Mouse (Mus musculus): Measurements from ENCODE around the gene Ikzf3. TPM values are rescaled to one million over a fixed set of nuclear protein-coding genes. Genes with fewer than 3 reads are reported as not detected.
A peak's percentile ranks its signal among the peaks of the same experiment; 100 is the strongest.

Ikzf3 gene
- 0.15 TPM in 1 of 2 replicates, not detected in the other for total RNA-seq (2014; fragmentation: Nextera tagmentation)
- total RNA-seq (2017): not detected in 2 replicates

DNA sequence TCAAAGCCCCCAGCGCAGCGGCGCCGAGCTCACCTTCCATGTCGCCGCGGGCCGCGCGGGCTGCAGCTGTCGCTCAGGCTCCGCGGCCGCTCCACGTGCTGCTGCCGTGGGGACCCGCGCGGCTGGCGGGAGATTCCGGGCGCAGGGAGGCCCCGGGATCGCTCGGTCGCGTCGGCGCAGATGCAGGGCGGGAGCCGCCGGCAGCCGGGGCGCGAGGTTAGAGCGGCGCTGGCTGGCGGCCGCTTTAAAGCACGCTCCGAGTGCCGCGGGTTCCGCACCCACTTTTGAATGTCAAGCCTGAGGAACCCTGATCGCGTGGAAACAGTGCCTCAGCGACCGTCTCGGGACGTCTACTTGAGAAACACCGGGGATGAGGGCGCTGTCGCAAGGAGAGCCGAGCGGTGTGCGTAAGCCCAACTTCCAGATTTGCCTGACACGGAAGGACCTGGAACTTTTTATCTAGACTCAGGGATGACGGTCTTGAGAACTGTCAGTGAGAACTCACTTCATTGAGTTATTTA lies at the start of gene Ikzf3:
Ikzf3 (minus strand) TSS at position 321 of the 521 bp plus-strand sequence.
- peak; percentile 43 for ATAC-seq (replicated peaks; ENCODE audit: poor library complexity, severe bottlenecking)

- no peak for ATAC-seq (replicated peaks; ENCODE audit: poor library complexity, severe bottlenecking)
Observed at GRCm38 (mm10) chr11:98595473-98595872, 49.6 kb upstream of the Ikzf3 start.

DNA sequence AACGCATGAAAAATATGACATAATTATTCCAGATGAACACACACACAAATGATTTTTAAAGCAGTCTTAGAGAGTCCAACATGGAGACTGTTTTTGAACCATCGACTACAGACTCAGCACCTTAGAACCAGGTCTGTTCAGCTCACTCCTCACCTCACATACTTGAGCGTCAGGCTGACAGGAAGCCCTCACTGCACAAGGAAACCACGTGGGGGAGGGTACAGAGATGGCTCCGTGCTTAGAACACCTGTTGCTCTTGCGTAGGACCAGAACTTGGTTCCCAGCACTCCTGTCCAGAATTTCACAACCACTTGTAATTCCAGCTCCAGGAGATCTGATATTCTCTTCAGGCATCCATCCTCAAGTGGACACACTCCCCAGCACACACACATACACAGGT lies 49.2 kb upstream of the Ikzf3 start:
- no peak for ATAC-seq (replicated peaks; ENCODE audit: poor library complexity, severe bottlenecking)

DNA sequence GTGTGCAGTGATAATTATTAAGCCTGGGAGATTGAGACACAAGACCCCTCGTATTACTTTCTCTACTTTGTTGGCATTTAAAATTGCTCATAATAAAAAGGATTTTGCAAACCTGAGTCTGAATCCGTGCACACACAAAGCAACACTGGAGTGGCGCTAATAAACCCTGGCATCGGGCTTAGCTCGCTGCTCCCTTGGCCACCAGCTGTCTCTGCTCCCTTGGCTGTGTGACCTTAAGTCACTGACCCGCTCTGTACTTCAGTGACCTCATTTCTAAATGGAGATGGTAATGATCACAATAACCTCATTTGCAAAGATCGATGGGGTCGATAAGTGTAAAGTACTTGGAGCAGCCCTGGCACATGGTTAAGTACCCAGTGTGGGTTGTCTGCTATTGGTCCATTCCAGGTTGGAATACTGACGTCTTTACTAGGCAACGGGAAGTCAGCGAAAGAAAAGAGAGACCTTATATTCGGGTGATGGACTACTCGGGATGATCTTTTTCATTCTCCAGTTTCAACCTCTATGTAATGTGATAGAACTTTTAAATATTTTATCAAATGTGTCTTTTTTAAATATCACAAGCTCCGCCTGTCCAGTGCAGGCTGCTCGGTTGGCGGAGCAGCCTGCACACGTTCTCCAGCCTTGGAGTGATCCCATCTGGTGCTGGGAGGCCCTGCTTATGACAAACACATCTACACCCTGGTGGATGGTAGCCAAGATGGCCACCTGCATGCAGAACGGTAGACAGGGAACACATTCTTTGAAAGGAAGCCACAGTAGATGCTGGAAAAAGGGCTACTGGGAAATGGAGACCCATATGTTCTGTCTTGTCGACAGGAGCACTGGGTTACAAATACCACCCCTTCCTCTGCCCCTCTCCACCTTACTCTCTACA lies 45.0 kb upstream of the Ikzf3 start:
- ATAC-seq (replicated peaks; ENCODE audit: poor library complexity, severe bottlenecking): no peak

- ATAC-seq (replicated peaks; ENCODE audit: poor library complexity, severe bottlenecking): no peak
Observed at GRCm38 (mm10) chr11:98589306-98589705, 43.5 kb upstream of the Ikzf3 start.

GRCm38 (mm10) chr11:98588833-98589281 lies 43.0 kb upstream of the Ikzf3 start:
- no peak for ATAC-seq (replicated peaks; ENCODE audit: poor library complexity, severe bottlenecking)

GRCm38 (mm10) chr11:98587684-98588546 lies 42.1 kb upstream of the Ikzf3 start:
- peak; percentile 60 for ATAC-seq (replicated peaks; ENCODE audit: poor library complexity, severe bottlenecking)

GRCm38 (mm10) chr11:98586892-98587563 lies 41.2 kb upstream of the Ikzf3 start, which contains the start of gene Ormdl3:
Gene Ormdl3, minus strand, starts transcription at chr11:98587368.
- peak; percentile 83 for ATAC-seq (replicated peaks; ENCODE audit: poor library complexity, severe bottlenecking)

GRCm38 (mm10) chr11:98586087-98586891 lies 40.5 kb upstream of the Ikzf3 start:
- no peak for ATAC-seq (replicated peaks; ENCODE audit: poor library complexity, severe bottlenecking)

- no peak for ATAC-seq (replicated peaks; ENCODE audit: poor library complexity, severe bottlenecking)
Observed at GRCm38 (mm10) chr11:98584629-98585177, 38.9 kb upstream of the Ikzf3 start.

DNA sequence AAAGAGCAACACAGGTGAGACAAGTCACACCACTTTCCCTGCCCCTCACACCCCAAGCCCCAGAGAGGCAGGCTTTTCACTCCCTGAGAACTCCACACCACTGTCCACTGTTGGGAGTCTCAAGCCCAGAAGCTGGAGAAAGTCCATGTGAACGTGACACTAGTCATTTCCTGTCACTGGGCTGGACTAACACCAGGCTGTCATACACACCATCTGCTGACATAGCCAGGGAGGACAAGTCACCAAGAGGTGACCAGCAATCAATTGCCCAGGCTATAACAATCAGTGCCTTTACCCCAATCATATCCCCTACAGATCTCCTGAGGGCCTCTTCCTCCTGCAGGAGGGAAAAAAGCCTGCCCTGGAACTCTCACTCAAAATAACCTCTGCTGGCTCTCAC lies 38.3 kb upstream of the Ikzf3 start:
- ATAC-seq (replicated peaks; ENCODE audit: poor library complexity, severe bottlenecking): no peak

DNA sequence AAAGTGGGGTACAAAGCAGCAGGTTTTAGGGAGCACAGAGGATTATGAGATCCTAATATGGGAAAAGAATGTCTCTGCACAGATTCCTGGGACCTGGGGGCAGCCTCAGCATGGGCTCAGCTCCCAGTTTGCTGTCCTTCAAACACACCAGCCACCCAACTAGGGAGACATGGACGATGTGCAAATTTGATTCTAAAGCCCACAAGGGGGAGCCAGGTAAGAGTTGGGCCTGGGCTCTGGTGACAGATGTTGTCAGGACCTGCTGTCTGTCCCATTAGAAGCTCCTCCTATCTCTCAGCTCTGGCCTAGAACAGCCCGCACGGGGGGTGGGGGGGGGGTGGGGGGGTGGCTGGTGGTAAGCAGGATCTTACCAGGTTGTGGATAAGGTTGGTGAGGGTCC lies 37.7 kb upstream of the Ikzf3 start:
- no peak for ATAC-seq (replicated peaks; ENCODE audit: poor library complexity, severe bottlenecking)

- ATAC-seq (replicated peaks; ENCODE audit: poor library complexity, severe bottlenecking): no peak
Observed at GRCm38 (mm10) chr11:98583265-98583552, 37.4 kb upstream of the Ikzf3 start.

DNA sequence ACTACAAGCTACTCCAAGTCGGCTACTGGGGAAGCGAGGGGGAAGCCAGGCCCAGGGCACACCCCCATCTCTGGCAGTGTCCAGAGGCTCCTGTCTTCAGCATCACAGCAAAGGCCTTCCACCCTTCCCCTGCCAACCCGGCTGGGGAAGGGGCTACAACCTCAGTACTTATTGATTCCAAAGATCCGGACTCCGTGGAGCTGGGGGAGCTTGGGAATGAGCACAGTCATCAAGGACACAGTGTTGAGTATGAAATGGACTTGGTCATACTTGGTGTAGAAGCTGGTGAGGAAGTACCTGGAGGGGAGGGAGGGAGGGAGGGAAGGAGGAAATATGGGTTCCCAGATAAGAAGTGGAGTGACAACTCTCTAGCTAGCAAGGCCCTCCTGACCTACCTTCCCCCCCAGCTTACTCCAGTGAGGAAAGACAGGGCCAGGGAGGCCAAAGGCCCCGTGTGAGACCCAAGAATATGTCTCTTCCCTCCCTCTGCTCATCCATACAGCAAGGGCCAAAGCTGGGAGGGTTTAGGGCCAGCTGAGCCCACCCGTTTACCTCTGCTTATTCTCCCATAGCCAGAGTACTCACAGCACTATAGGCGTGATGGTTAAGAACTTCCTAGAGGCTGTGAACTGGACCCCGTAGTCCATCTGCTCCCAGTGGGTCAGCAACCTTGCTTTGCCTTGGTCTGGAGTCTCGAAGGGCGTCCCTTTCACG lies 36.9 kb upstream of the Ikzf3 start:
- ATAC-seq (replicated peaks; ENCODE audit: poor library complexity, severe bottlenecking): no peak

- ATAC-seq (replicated peaks; ENCODE audit: poor library complexity, severe bottlenecking): no peak
Observed at GRCm38 (mm10) chr11:98582030-98582388, 36.2 kb upstream of the Ikzf3 start.

DNA sequence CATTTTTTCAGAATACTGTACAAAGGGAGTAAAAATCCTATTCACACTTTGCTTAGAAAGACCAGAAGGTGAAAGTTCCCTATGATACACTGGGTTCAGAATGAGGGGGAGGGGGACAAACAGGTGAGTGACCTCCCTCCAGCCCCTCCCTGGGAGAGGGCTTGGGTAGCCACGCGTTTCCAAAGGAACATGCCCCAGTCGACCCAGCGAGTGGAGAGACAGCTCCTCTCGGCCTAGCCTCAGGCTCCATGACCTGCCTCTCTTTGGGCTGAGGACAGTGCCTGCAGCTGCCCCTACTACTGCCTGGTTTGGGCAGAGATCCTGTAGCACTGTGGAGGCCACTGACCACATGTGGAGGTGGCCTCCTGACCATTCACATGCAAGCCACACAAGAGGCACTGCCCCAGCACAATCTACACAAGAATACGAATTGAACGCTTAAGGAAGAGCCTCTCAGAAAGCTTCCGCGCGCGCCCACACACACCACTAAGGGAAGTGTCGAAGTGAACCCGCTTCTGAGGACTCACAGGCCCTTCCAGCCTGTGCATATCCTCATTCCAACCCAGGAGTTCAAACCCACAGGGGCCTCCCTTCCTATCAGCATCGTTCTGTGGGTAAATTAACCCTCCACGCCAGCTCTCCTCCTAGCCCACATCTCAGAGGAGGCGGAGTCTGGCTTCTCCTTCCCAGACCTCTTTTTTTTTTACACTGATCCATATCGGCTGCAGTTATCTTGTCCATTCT lies 35.6 kb upstream of the Ikzf3 start:
- peak; percentile 14; the same call in 1 of the 2 replicates for ATAC-seq (replicated peaks; ENCODE audit: poor library complexity, severe bottlenecking)

GRCm38 (mm10) chr11:98580301-98581121 lies 34.7 kb upstream of the Ikzf3 start:
- peak; percentile 18; the same call in 1 of the 2 replicates for ATAC-seq (replicated peaks; ENCODE audit: poor library complexity, severe bottlenecking)

All from granulocyte monocyte progenitor cell, adult 5-6 weeks (primary cell).